Mouse (Mus musculus) intestine, embryonic 16.5 days (tissue): Measurements from ENCODE around the gene Gpatch2. TPM values are rescaled to one million over a fixed set of nuclear protein-coding genes. Genes with fewer than 3 reads are reported as not detected.

Experiments used
- ATAC-seq: fragments of 200-750 bp; cut with Nextera tagmentation; 2 replicates; pipeline ENCODE4 v1.8.0; 2017; ENCODE audit warnings: moderate TSS enrichment, moderate library complexity
- H3K27ac ChIP-seq: fragments of 300-500 bp; sonication (generic); 2 replicates; pipeline ENCODE4 v1.5.1; 2014; ENCODE audit warnings: mild to moderate bottlenecking, low read length
- H3K27me3 ChIP-seq: fragments of 300-500 bp; sonication (generic); replicated peaks from 2 replicates; pipeline ENCODE4 v1.6.1; 2014; ENCODE audit warnings: low read length, control low read depth, mixed read lengths; ENCODE audit not compliant: control insufficient read depth, insufficient read depth
- H3K36me3 ChIP-seq: fragments of 300-500 bp; sonication (generic); 2 replicates; pipeline ENCODE4 v1.6.1; 2014; ENCODE audit warnings: low read length, control low read depth; ENCODE audit not compliant: control insufficient read depth, insufficient read depth
- H3K4me1 ChIP-seq: fragments of 300-500 bp; sonication (generic); 2 replicates; pipeline ENCODE4 v1.6.1; 2014; ENCODE audit warnings: low read length, control low read depth, mixed read lengths; ENCODE audit not compliant: control insufficient read depth, insufficient read depth
- H3K4me2 ChIP-seq: fragments of 300-500 bp; sonication (generic); 2 replicates; pipeline ENCODE4 v1.6.1; 2014; ENCODE audit warnings: low read depth, low read length, control low read depth
- H3K4me3 ChIP-seq: fragments of 300-500 bp; sonication (generic); 2 replicates; pipeline ENCODE4 v1.5.1; 2014; ENCODE audit warnings: mild to moderate bottlenecking, low read length
- H3K9ac ChIP-seq: fragments of 300-500 bp; sonication (generic); 2 replicates; pipeline ENCODE4 v1.6.1; 2014; ENCODE audit warnings: low read depth, low read length
- H3K9me3 ChIP-seq: fragments of 300-500 bp; sonication (generic); 2 replicates; pipeline ENCODE4 v1.6.1; 2016; ENCODE audit warnings: low read length, control low read depth; ENCODE audit not compliant: control insufficient read depth
- WGBS: fragments of 180-500 bp; shearing (Covaris S2); extraction: QIAGEN DNeasy Blood & Tissue Kit; methylation state at CpG from one replicate; pipeline ENCODE4 v1.1.7; 2014; 5-methylcytosine and 5-hydroxymethylcytosine counted together
- polyA plus RNA-seq: library from polyadenylated mRNA; unstranded; fragments of >200 nt; fragmentation: Nextera tagmentation; extraction: Ambion mirVana; gene quantifications from 2 replicates; pipeline ENCODE4 v1.2.1, GENCODE M21; 2015

Gene Gpatch2
- polyA plus RNA-seq, 1 experiment from 2014 or later, result 16.5 TPM

DNA sequence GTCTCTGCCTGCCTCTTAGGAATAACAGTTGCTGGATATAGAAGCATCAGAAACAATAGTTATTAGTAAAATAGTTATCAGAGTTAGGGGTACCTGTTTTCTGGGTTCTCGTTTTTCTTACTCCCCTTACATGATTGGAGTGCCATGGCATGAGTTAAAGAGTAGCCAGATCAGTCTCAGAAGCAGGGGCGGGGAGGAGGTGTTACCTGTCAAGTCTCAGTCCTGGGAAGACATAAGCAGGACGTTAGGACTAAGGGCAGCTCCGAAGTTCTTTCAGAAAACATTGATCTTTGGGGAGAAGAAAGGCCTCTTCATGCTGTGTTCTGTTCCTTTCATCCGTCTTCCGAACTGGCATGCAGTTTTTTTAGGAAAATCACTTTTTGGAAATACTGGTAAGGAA is 5.4 kb downstream of the Gpatch2 start:
- peak; percentile 54; the same call in 1 of the 2 replicates for ATAC-seq
- Histone ChIP-seq H3K4me3 (no peak overlapping the region), H3K4me1 (peaks cover 3% of the 10 kb centered on the region), H3K4me2 (no peak overlapping the region), H3K9me3 (no peaks in the 10 kb centered on the region), H3K27ac (no peak overlapping the region), H3K9ac (no peak overlapping the region), H3K36me3 (no peaks in the 10 kb centered on the region), H3K27me3 (no peaks in the 10 kb centered on the region)
- 53% methylated on average over 6 of the region's 6 CpGs for WGBS

DNA sequence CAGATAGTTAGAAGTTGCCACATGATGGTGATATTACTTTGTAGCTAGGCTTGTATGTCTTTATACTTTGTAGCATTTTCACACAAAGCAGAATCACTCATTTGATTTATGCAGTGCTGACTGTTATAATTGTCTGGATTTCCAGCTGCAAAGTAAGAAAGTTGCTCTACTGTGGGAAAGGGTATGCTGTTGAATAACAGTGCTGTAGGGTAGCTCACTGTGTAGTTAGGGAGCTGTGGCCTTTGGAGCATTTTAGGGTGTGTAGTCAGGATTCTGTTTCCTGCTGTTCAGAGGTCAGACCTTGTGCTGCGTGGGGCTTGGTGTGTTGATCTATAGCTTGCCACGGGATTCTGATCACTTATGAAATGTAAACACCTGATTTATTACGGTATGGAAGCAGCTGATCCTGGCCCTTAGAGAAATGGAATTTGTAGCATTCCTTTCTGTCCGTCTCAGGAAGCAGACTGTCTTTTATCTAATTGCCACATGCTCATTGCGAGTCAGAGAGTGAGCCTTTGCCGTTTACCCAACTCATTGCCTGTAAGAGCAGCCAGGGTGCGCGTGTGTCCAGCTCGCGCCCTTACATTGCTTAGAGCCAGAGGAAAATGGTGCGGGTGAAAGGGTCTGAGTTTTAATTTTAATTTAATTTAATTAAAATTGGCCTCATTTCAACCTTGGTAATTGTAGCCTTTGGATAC is 11.2 kb downstream of the Gpatch2 start:
- peak; percentile 92 for ATAC-seq
- WGBS, result 46% methylated on average over 11 of the region's 11 CpGs

DNA sequence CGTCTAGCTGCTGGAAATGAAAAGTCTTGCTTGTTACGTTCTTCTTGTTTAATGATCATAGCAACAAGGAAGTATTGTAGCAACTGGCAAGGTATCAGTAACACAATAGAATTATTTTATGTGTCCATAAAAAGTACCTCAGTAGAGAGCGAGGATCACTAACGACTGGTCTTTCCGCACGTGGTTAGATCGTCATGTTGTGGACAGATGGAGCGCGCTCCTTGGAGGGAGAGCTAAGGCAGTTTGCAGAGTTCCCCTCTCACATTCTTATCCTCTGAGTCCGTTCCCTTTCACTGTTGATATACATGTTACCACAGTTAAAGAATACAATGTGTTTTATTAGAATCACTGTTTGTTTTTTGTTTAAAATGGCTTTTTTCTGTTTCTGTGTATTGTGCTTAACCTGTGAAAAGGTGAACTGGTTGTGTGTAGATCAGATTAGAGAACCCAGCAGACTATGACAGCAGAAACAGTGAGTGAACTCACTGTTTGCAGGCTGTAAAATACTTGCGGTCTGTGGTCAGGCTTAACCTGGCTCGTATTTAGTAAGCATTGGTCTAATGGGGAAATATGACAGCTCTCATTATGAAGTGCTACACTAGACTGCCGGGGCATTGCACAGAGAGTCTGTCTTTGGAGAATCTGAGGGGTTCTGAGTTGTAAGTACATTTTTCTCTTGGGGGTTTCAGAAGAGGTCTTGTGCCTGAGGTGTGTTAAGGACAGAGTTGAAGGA is 13.3 kb downstream of the Gpatch2 start:
- Histone ChIP-seq H3K4me3 (no peak overlapping the region), H3K9ac (no peak overlapping the region), H3K4me2 (no peak overlapping the region), H3K27me3 (no peaks in the 10 kb centered on the region), H3K27ac (peak overlapping the region; percentile 17), H3K9me3 (no peaks in the 10 kb centered on the region), H3K36me3 (no peaks in the 10 kb centered on the region), H3K4me1 (peaks cover 30% of the 10 kb centered on the region)
- 0 out of 2 replicates have a peak, but pooled peaks have one; percentile 43 for ATAC-seq
- WGBS, result 66% methylated on average over 13 of the region's 13 CpGs

More for the DNA sequence above, 11.2 kb downstream of the Gpatch2 start:
- peak overlapping the region; percentile 77 for H3K27ac ChIP-seq
- H3K4me2 ChIP-seq, result no peak overlapping the region
- H3K9me3 ChIP-seq, result no peaks in the 10 kb centered on the region
- peaks cover 30% of the 10 kb centered on the region for H3K4me1 ChIP-seq
- H3K36me3 ChIP-seq, result no peaks in the 10 kb centered on the region
- H3K4me3 ChIP-seq, result no peak overlapping the region
- no peak overlapping the region for H3K9ac ChIP-seq
- no peaks in the 10 kb centered on the region for H3K27me3 ChIP-seq

DNA sequence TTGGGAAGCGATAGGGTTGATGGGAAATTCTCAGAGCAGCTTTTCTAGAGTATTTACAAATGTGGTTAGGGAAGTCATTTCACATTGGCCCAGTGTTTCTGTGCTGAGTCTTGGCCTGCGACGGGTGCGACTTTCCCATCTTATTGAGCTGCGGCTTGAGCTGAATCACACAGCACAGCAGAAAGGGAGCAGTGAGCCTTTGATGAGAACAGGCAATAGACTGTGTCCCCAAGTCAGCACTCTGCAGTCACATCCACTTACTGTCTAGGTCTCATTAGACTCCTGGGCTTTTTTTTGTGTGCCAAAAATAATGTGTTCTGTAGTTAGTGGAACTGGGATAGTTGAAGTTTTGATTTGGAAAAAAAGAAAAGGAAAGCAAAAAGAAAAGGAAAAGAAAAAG is 14.9 kb downstream of the Gpatch2 start:
- Histone ChIP-seq H3K27me3 (no peaks in the 10 kb centered on the region), H3K4me1 (peaks cover 30% of the 10 kb centered on the region), H3K9ac (no peak overlapping the region), H3K27ac (no peak overlapping the region), H3K36me3 (no peaks in the 10 kb centered on the region), H3K9me3 (no peaks in the 10 kb centered on the region), H3K4me3 (no peak overlapping the region), H3K4me2 (no peak overlapping the region)
- no peak for ATAC-seq
- 93% methylated on average over 5 of the region's 5 CpGs for WGBS

DNA sequence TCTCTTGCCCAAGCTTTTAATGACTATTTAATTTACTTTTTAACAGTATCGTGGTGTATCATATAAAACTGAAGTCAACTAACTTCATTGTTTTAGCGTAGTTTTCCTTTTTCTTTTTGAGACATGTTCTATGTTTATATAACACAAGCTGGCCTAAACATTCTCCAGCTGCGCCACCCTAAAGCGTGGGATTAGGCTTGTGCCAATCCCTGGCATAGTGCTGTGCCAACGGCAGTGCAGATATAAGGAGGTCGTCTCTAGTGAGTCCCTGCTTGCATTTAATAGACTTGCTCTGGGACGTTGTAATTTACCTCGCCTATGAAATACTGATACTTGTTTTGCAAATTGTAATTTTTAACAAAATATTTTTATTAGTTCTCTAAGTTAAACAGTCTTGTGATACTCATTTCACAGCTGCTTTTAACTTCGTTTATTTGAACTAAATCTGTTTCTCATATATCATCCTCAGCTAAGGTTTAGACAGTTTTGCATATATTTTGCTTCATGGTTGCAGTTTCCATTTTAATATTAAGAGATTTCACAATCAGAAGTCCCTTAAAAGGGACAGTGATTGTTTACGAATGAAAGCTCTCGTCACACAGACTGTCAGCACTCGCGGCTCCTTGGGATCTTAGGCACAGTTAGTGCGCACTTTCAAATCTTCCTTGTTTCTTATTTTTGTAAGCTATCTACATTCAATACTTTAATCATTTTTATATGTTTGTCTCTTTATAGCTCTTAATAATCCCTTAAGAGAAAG is 17.1 kb downstream of the Gpatch2 start:
- Histone ChIP-seq H3K9ac (no peak overlapping the region), H3K36me3 (no peaks in the 10 kb centered on the region), H3K27me3 (no peaks in the 10 kb centered on the region), H3K4me2 (no peak overlapping the region), H3K27ac (no peak overlapping the region), H3K9me3 (no peaks in the 10 kb centered on the region), H3K4me1 (peaks cover 19% of the 10 kb centered on the region), H3K4me3 (no peak overlapping the region)
- ATAC-seq, result no peak
- WGBS, result 69% methylated on average over 14 of the region's 14 CpGs

DNA sequence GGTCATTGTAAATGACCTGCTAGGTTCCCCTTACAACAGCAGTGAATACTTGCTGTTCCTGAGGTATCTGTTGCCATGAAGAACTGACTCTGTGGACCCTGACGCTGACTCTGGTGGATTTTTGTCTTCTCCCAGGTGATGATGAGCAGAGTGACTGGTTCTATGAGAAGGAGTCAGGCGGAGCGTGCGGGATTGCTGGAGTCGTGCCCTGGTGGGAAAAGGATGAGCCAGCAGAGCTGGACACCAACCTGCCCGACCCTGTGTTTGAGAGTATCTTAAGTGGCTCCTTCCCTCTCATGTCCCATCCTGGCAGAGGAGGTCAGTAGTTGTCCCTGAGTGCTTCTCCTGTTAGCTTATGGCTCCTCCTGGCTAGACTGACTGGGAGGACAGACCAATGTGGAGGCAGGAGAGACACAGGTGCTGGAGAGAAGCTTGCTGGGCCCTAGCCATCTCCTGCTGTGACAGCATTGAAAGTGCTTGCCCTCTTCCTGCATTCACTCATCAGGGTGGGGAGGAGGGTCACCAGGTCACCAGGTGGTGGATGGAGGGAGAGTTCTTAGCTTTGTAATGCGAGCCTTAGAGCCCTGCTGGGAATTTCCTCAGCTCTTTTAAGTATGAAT is 17.8 kb downstream of the Gpatch2 start:
- Histone ChIP-seq H3K36me3 (0 out of 2 replicates have a peak, but pooled peaks cover 2% of the 10 kb centered on the region), H3K27ac (no peak overlapping the region), H3K4me1 (peaks cover 14% of the 10 kb centered on the region), H3K4me3 (no peak overlapping the region), H3K9me3 (no peaks in the 10 kb centered on the region), H3K9ac (no peak overlapping the region), H3K4me2 (no peak overlapping the region), H3K27me3 (no peaks in the 10 kb centered on the region)
- no peak for ATAC-seq
- 68% methylated on average over 7 of the region's 7 CpGs for WGBS

DNA sequence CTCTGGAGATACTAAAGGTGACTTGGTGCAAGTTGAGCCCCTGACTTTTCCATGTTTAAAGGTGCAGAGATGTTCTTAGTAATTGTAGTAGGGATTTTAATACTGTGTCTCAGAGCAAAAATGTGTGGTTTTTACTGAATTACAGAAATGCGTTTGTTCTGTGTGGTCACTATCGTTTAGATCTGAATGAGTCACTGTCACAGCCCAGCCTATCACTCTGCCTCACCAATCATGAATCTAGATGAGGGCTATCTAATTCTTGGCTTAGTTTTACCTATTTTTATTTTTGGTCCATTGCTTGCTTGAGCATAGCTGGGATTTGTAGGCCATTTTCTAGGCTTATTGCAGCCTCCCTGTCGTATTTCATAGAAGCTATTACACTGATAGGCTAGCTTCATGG is 19.9 kb downstream of the Gpatch2 start:
- H3K4me3 ChIP-seq, result no peak overlapping the region
- no peak for ATAC-seq
- H3K9ac ChIP-seq, result no peak overlapping the region
- H3K4me1 ChIP-seq, result peaks cover 6% of the 10 kb centered on the region; the same call in 1 of the 2 replicates
- no peak overlapping the region for H3K4me2 ChIP-seq
- H3K27ac ChIP-seq, result no peak overlapping the region
- 0 out of 2 replicates have a peak, but pooled peaks cover 3% of the 10 kb centered on the region for H3K36me3 ChIP-seq
- H3K9me3 ChIP-seq, result no peaks in the 10 kb centered on the region
- no peaks in the 10 kb centered on the region for H3K27me3 ChIP-seq
- WGBS, result 87% methylated on average over 3 of the region's 3 CpGs

DNA sequence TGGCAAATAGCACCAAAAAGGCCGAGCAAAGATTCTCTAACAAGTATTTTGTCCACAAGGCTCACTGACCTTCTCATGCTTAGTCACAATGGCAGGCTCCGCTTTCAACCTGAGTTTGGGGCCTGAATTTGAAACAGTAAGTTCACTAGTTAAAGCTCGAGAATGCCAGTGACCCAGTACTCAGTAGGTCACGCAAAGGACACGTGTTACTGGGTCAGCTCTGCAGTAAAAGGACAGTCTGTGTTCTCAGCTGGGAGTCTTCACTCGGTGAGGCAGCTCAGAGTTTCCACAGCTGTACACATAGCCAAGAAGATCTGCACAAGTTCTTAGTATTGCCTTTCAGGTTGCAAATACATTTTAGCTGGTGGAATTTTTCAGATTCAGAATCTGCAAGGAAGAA is 21.0 kb downstream of the Gpatch2 start:
- peaks cover 7% of the 10 kb centered on the region; the same call in 1 of the 2 replicates for H3K4me1 ChIP-seq
- no peak for ATAC-seq

DNA sequence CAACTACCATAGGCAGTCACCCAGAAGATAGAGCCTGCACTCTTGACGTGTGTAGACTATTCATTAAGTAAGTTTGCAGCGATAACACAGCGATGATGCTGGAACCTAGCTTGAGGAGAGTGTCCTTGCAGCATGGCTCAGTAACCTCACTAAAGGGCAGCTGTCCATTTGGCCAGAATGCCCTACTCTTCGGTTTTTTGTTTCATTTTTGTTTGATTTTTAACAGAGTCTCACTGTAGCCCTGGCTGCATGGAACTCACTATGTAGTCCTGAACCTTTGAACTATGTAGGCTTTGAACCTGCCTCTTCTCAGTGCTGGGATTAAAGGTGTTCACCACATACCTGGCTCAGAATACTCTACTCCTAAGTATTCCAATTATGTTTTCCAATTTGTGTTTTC is 22.8 kb downstream of the Gpatch2 start:
- Histone ChIP-seq H3K27me3 (no peaks in the 10 kb centered on the region), H3K4me3 (no peak overlapping the region), H3K9me3 (no peaks in the 10 kb centered on the region), H3K36me3 (0 out of 2 replicates have a peak, but pooled peaks cover 3% of the 10 kb centered on the region), H3K27ac (no peak overlapping the region), H3K4me1 (peaks cover 8% of the 10 kb centered on the region; the same call in 1 of the 2 replicates), H3K4me2 (no peak overlapping the region), H3K9ac (no peak overlapping the region)
- no peak for ATAC-seq
- WGBS, result 88% methylated on average over 4 of the region's 4 CpGs

More for the DNA sequence above, 21.0 kb downstream of the Gpatch2 start:
- WGBS, result 69% methylated on average over 6 of the region's 6 CpGs
- Histone ChIP-seq H3K4me2 (no peak overlapping the region), H3K27ac (peak overlapping the region; percentile 28; the same call in 1 of the 2 replicates), H3K4me3 (no peak overlapping the region), H3K36me3 (0 out of 2 replicates have a peak, but pooled peaks cover 3% of the 10 kb centered on the region), H3K9me3 (no peaks in the 10 kb centered on the region), H3K9ac (no peak overlapping the region), H3K27me3 (no peaks in the 10 kb centered on the region)
